Mouse (Mus musculus): ENCODE results near the gene Kcnb1. TPM values are rescaled to one million over a fixed set of nuclear protein-coding genes. Genes with fewer than 3 reads are reported as not detected.

The Kcnb1 gene
- polyA plus RNA-seq, 1 experiment from 2014 or later: 0.96 TPM

GRCm38 (mm10) chr2:167048698-167049358, 141.1 kb downstream of the Kcnb1 start:
- WGBS: 91% methylated on average over 8 of the region's 8 CpGs
- DNase-seq (ENCODE audit: low spot score, missing footprints) (no peak), ATAC-seq (ENCODE audit: low FRiP score) (no peak)
- Histone ChIP-seq H3K4me2 (no peak overlapping the region), H3K9me3 (ENCODE audit: control insufficient read depth, low read length) (no peaks in the 10 kb centered on the region), H3K27me3 (ENCODE audit: control insufficient read depth, insufficient read depth, low read length) (no peaks in the 10 kb centered on the region), H3K27ac (ENCODE audit: low read depth, low read length) (no peak overlapping the region), H3K4me3 (ENCODE audit: low read depth, low read length) (no peak overlapping the region), H3K4me1 (ENCODE audit: control insufficient read depth, insufficient read depth, low read length) (no peaks in the 10 kb centered on the region), H3K36me3 (ENCODE audit: control insufficient read depth, insufficient read depth, low read length) (peaks cover 25% of the 10 kb centered on the region; the same call in 1 of the 2 replicates), H3K9ac (ENCODE audit: low read length) (no peak overlapping the region)

DNA sequence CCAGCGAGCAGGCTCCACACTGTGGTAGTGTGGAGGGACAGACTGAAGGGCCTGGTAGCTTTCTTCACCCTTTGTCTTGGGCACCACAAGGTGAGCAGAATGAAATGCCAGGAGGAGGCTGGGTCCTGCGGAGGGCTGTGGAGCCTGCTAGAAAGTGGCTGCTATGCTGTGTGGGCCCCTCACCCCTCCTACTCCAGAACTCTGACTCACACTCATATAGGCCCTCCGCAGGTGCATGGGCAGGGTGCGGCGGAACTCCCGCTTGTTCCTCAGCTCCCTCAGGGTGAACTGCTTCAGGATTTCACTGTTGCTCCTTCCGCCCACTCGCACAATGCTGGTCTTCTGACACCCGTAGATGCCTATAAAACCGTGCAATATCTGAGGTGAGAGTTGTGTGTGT, 141.7 kb downstream of the Kcnb1 start:
- no peak overlapping the region for H3K9ac ChIP-seq (ENCODE audit: low read length)
- no peak for DNase-seq (ENCODE audit: low spot score, missing footprints)
- ATAC-seq (ENCODE audit: low FRiP score): no peak
- peaks cover 25% of the 10 kb centered on the region; the same call in 1 of the 2 replicates for H3K36me3 ChIP-seq (ENCODE audit: control insufficient read depth, insufficient read depth, low read length)
- H3K9me3 ChIP-seq (ENCODE audit: control insufficient read depth, low read length): no peaks in the 10 kb centered on the region
- H3K27me3 ChIP-seq (ENCODE audit: control insufficient read depth, insufficient read depth, low read length): no peaks in the 10 kb centered on the region
- H3K27ac ChIP-seq (ENCODE audit: low read depth, low read length): no peak overlapping the region
- WGBS: 94% methylated on average over 10 of the region's 10 CpGs
- no peak overlapping the region for H3K4me3 ChIP-seq (ENCODE audit: low read depth, low read length)
- H3K4me1 ChIP-seq (ENCODE audit: control insufficient read depth, insufficient read depth, low read length): no peaks in the 10 kb centered on the region
- no peak overlapping the region for H3K4me2 ChIP-seq

Other genes starting within 250 kb of the Kcnb1 start
- 96.2 and 104 TPM in 2 replicates for gene Stau1, start 193.9 kb downstream of the Kcnb1 start, polyA plus RNA-seq (2014; fragmentation: Nextera tagmentation; extraction: Ambion mirVana)
- 40.6 and 42.5 TPM in 2 replicates for gene Ddx27, start 175.0 kb downstream of the Kcnb1 start, polyA plus RNA-seq (2014; fragmentation: Nextera tagmentation; extraction: Ambion mirVana)
- gene Znfx1, start 127.1 kb downstream of the Kcnb1 start, polyA plus RNA-seq (2014; fragmentation: Nextera tagmentation; extraction: Ambion mirVana): 5.4 and 5.5 TPM in 2 replicates
- gene Ptgis, start 50.4 kb upstream of the Kcnb1 start, polyA plus RNA-seq (2014; fragmentation: Nextera tagmentation; extraction: Ambion mirVana): 9.4 and 11.2 TPM in 2 replicates
- 15.0 and 19.8 TPM in 2 replicates for gene B4galt5, start 159.0 kb upstream of the Kcnb1 start, polyA plus RNA-seq (2014; fragmentation: Nextera tagmentation; extraction: Ambion mirVana)
- 15.1 and 17.2 TPM in 2 replicates for gene Slc9a8, start 231.6 kb upstream of the Kcnb1 start, polyA plus RNA-seq (2014; fragmentation: Nextera tagmentation; extraction: Ambion mirVana)

Measured in midbrain, embryonic 11.5 days (tissue).